Mouse (Mus musculus): ENCODE results near the gene Muc1. TPM values are rescaled to one million over a fixed set of nuclear protein-coding genes. Genes with fewer than 3 reads are reported as not detected.
A peak's percentile ranks its signal among the peaks of the same experiment; 100 is the strongest.

The Muc1 gene
- total and polyA plus RNA-seq, 2 experiments from 2014 or later, result 0.27 to 1.3 TPM

DNA sequence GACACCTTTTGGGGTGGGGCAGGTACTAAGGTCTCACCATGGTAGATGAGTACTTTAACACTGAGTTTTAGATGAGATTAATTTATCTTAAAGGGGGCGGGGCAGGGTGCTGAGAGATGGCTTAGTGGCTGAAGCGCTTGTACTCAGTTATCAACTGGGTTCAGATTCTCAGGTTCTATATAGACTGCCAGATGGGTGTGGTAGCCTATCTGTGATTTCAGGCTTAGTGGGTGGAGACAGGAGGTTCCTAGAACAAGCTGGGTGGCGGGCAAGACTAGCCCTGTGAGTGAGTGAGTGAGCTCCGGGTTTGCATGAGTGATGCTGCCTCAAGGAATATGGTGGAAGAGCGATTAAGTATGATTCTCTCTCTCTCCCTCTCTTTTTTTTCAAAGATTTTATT lies 26.1 kb downstream of the Muc1 start:
- no peak for TF ChIP-seq CTCF (IDR thresholded peaks at IDR 0.05; ENCODE audit: low read depth)
- no peak for DNase-seq
- Histone ChIP-seq H3K4me1 (ENCODE audit: insufficient read depth) (no peaks in the 10 kb centered on the region), H3K36me3 (ENCODE audit: insufficient read depth) (no peaks in the 10 kb centered on the region), H3K9ac (no peak overlapping the region), H3K4me2 (ENCODE audit: low read depth) (no peak overlapping the region), H3K4me3 (ENCODE audit: low read depth, low read length) (no peak overlapping the region), H3K27me3 (ENCODE audit: insufficient read depth, low read length) (no peaks in the 10 kb centered on the region), H3K9me3 (ENCODE audit: low read length) (no peaks in the 10 kb centered on the region), H3K27ac (ENCODE audit: low read depth, low read length) (no peak overlapping the region)
- no peak for ATAC-seq
- whole genome bisulfite sequencing, result 95% methylated on average over 5 of the region's 5 CpGs

DNA sequence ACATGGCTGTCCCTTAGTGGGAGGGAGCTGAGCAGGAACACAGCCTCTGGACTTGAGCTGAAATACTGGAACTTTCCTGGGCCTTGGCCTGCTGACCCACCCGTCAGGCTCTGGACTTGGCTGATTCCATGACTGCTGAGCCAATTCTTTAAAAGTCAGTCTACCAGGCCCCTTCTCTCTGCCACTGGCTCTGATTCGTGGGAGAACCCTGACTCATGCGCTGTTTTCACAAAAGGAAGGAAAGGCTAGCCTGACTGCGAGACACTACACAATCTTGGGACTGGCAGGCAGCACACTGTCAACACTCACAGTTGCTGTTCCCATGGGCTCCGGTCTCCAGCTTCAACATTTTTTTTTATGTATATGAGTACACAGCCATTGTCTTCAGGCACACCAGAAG lies 27.3 kb downstream of the Muc1 start:
- DNase-seq (no peak), ATAC-seq (no peak)
- no peak overlapping the region for H3K4me3 ChIP-seq (ENCODE audit: low read depth, low read length)
- WGBS, result 86% methylated on average over 5 of the region's 5 CpGs
- no peak overlapping the region for H3K4me2 ChIP-seq (ENCODE audit: low read depth)
- H3K9me3 ChIP-seq (ENCODE audit: low read length), result no peaks in the 10 kb centered on the region
- H3K4me1 ChIP-seq (ENCODE audit: insufficient read depth), result no peaks in the 10 kb centered on the region
- no peak overlapping the region for H3K27ac ChIP-seq (ENCODE audit: low read depth, low read length)
- H3K27me3 ChIP-seq (ENCODE audit: insufficient read depth, low read length), result no peaks in the 10 kb centered on the region
- H3K36me3 ChIP-seq (ENCODE audit: insufficient read depth), result no peaks in the 10 kb centered on the region
- no peak overlapping the region for H3K9ac ChIP-seq
- no peak for TF ChIP-seq CTCF (IDR thresholded peaks at IDR 0.05; ENCODE audit: low read depth)

DNA sequence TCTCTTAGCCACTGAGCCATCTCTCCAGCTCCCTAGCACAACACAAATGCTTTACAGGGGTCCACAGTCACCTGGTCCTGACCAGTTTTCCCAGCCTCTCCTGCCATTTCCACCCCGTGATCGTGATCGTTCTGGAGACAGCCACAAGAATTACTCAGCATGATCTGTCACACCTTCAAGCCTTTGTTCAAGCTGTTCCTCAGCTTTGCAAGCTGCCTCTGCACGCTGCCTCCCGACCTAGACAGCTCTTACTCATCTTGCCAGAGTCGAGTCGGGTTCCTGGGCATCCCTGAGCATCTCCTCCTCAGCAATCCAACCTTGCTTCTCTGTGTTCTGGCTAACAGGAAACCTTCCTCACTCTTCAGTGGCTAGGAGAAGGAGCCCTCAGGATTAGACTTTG lies 30.2 kb downstream of the Muc1 start, which contains the start of gene Dpm3:
Dpm3 (plus strand) TSS at position 283 of the 400 bp plus-strand sequence.
- WGBS, result 62% methylated on average over 7 of the region's 7 CpGs
- no peak within 1 kb of the TSS for H3K27ac ChIP-seq (ENCODE audit: low read depth, low read length)
- ATAC-seq, result no peak

DNA sequence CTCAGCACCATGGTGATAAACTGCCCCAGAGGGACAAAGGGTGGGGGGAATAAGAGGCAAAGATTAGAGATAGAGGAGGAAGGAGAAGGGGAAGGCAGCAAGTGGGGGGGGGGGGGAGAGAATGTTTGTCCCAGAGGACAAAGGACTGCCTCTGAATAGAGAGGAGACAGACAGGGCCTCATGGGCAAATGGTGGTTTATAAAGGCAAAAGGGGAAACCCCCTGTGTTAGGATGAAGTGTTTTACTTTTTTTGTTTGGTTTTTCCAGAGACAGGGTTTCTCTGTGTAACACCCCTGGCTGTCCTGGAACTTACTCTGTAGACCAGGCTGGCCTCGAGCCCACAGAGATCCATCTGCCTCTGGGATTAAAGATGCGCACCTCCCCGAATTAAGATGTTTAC lies 31.4 kb downstream of the Muc1 start:
- ATAC-seq (no peak), DNase-seq (no peak)
- no peaks in the 10 kb centered on the region for H3K27me3 ChIP-seq (ENCODE audit: insufficient read depth, low read length)
- H3K4me1 ChIP-seq (ENCODE audit: insufficient read depth), result no peaks in the 10 kb centered on the region
- H3K9ac ChIP-seq, result no peak overlapping the region
- 60% methylated on average over 3 of the region's 3 CpGs for WGBS
- no peak overlapping the region for H3K4me2 ChIP-seq (ENCODE audit: low read depth)
- H3K36me3 ChIP-seq (ENCODE audit: insufficient read depth), result no peaks in the 10 kb centered on the region
- H3K9me3 ChIP-seq (ENCODE audit: low read length), result no peaks in the 10 kb centered on the region
- no peak overlapping the region for H3K4me3 ChIP-seq (ENCODE audit: low read depth, low read length)
- no peak overlapping the region for H3K27ac ChIP-seq (ENCODE audit: low read depth, low read length)
- no peak for TF ChIP-seq CTCF (IDR thresholded peaks at IDR 0.05; ENCODE audit: low read depth)

More for the DNA sequence above, 30.2 kb downstream of the Muc1 start, which contains the start of gene Dpm3:
- no peak for TF ChIP-seq CTCF (IDR thresholded peaks at IDR 0.05; ENCODE audit: low read depth)
- no peaks in the 10 kb centered on the region for H3K9me3 ChIP-seq (ENCODE audit: low read length)
- no peaks in the 10 kb centered on the region for H3K4me1 ChIP-seq (ENCODE audit: insufficient read depth)
- no peaks in the 10 kb centered on the region for H3K36me3 ChIP-seq (ENCODE audit: insufficient read depth)
- H3K4me3 ChIP-seq (ENCODE audit: low read depth, low read length), result no peak within 1 kb of the TSS
- H3K9ac ChIP-seq, result no peak within 1 kb of the TSS
- no peaks in the 10 kb centered on the region for H3K27me3 ChIP-seq (ENCODE audit: insufficient read depth, low read length)
- no peak within 1 kb of the TSS for H3K4me2 ChIP-seq (ENCODE audit: low read depth)
- DNase-seq, result no peak

DNA sequence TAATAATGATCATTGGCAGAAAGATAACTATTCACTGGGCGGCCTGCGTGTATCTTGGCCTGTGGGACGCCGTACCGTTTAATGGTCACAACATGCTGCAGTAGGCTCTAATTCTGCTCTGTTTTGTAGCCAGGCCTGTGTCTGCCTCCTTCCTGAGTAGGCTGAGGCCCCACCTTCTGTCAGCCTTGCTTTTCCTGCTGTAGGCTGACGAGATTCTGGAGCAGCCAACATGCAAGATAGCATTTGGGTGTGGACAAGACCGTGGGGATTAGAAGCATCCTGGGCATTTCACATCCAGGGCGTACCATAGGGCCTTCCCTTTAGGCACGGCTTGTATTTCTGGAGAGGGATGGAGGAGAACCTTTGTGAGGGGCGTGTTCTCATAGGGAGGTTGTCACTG lies 33.6 kb downstream of the Muc1 start:
- Histone ChIP-seq H3K4me1 (ENCODE audit: insufficient read depth) (peaks cover 13% of the 10 kb centered on the region), H3K9ac (no peak overlapping the region), H3K36me3 (ENCODE audit: insufficient read depth) (no peaks in the 10 kb centered on the region), H3K27me3 (ENCODE audit: insufficient read depth, low read length) (no peaks in the 10 kb centered on the region), H3K9me3 (ENCODE audit: low read length) (no peaks in the 10 kb centered on the region), H3K4me3 (ENCODE audit: low read depth, low read length) (no peak overlapping the region), H3K27ac (ENCODE audit: low read depth, low read length) (no peak overlapping the region), H3K4me2 (ENCODE audit: low read depth) (no peak overlapping the region)
- no peak for ATAC-seq
- WGBS, result 78% methylated on average over 10 of the region's 10 CpGs
- no peak for TF ChIP-seq CTCF (IDR thresholded peaks at IDR 0.05; ENCODE audit: low read depth)
- no peak for DNase-seq

DNA sequence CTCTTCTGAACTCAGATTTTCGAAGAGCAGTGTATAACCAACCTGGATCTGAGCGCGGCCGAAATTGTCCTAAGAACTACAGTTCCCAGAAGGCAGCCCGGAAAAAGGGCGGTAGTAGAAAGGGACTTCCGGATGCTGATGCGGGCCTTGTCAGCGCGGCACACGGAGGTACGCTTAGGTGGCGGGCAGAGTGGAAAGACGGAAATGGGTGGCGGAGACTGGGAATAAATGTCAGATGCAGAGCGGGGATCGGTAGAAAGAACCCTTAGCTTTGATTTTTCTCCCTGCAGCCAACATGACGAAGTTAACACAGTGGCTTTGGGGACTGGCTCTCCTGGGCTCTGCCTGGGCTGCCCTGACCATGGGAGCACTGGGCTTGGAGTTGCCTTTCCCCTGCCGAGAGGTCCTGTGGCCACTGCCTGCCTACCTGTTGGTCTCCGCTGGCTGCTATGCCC lies 37.6 kb downstream of the Muc1 start:
- Histone ChIP-seq H3K36me3 (ENCODE audit: insufficient read depth) (no peaks in the 10 kb centered on the region), H3K4me3 (ENCODE audit: low read depth, low read length) (peak overlapping the region; percentile 62), H3K4me1 (ENCODE audit: insufficient read depth) (peaks cover 25% of the 10 kb centered on the region), H3K4me2 (ENCODE audit: low read depth) (peak overlapping the region; percentile 92), H3K27ac (ENCODE audit: low read depth, low read length) (peak overlapping the region; percentile 78), H3K27me3 (ENCODE audit: insufficient read depth, low read length) (no peaks in the 10 kb centered on the region), H3K9ac (peak overlapping the region; percentile 77), H3K9me3 (ENCODE audit: low read length) (no peaks in the 10 kb centered on the region)
- TF ChIP-seq CTCF (IDR thresholded peaks at IDR 0.05; ENCODE audit: low read depth), result no peak
- DNase-seq (peak; percentile 89), ATAC-seq (peak; percentile 93)
- WGBS, result under 1% methylated on average over 20 of the region's 20 CpGs

DNA sequence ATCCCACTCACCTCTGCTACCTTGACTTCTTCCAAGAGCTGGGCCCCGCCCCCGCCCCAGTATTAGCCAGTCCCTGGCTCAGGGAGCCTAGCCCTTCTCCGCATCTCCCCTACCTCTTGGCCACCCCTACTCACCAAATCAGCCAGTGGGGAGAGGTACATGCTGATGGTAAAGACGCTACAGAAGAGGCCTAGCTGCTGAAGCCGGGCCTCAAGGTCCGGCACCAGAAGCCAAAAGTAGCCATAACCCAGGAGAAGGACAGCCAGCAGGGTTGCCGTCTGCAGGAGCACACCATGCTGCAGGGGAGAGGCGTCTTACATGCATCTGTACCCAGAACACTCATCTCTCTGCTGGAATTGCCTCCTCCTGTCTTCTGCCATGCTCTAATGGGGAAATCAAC lies 40.1 kb downstream of the Muc1 start:
- Histone ChIP-seq H3K9me3 (ENCODE audit: low read length) (no peaks in the 10 kb centered on the region), H3K27ac (ENCODE audit: low read depth, low read length) (no peak overlapping the region), H3K4me2 (ENCODE audit: low read depth) (peak overlapping the region; percentile 86; the same call in 1 of the 2 replicates), H3K27me3 (ENCODE audit: insufficient read depth, low read length) (no peaks in the 10 kb centered on the region), H3K4me3 (ENCODE audit: low read depth, low read length) (no peak overlapping the region), H3K9ac (no peak overlapping the region), H3K4me1 (ENCODE audit: insufficient read depth) (peaks cover 25% of the 10 kb centered on the region), H3K36me3 (ENCODE audit: insufficient read depth) (no peaks in the 10 kb centered on the region)
- TF ChIP-seq CTCF (IDR thresholded peaks at IDR 0.05; ENCODE audit: low read depth), result no peak
- DNase-seq (no peak), ATAC-seq (no peak)
- 54% methylated on average over 8 of the region's 8 CpGs for WGBS

Measured in forebrain, postnatal 0 days (tissue).